Mouse (Mus musculus): ENCODE data around the gene Zfp952. TPM values are rescaled to one million over a fixed set of nuclear protein-coding genes. Genes with fewer than 3 reads are reported as not detected.

Zfp952 gene
- total RNA-seq, 2 experiments from 2014 or later = 5.9 to 10.2 TPM

Other genes with a start within 250 kb of the Zfp952 start
- gene Zfp871, start 204.8 kb upstream of the Zfp952 start, total RNA-seq (2015) = 34.8 and 39.1 TPM in 2 replicates
- 22.2 and 24.4 TPM in 2 replicates for gene Zfp871, start 204.8 kb upstream of the Zfp952 start, total RNA-seq (2017)
- gene Zfp811, start 183.2 kb upstream of the Zfp952 start, total RNA-seq (2015) = not detected in 2 replicates
- not detected in 2 replicates for gene Zfp811, start 183.2 kb upstream of the Zfp952 start, total RNA-seq (2017)
- gene Zfp799, start 162.9 kb upstream of the Zfp952 start, total RNA-seq (2015) = 4.9 and 7.9 TPM in 2 replicates
- 3.5 and 8.3 TPM in 2 replicates for gene Zfp799, start 162.9 kb upstream of the Zfp952 start, total RNA-seq (2017)
- gene Zfp870, start 101.5 kb upstream of the Zfp952 start, total RNA-seq (2015) = 3.6 and 4.1 TPM in 2 replicates
- 2.0 and 2.8 TPM in 2 replicates for gene Zfp870, start 101.5 kb upstream of the Zfp952 start, total RNA-seq (2017)
- not detected in 2 replicates for gene Cyp4f14, start 75.8 kb upstream of the Zfp952 start, total RNA-seq (2015)
- gene Cyp4f14, start 75.8 kb upstream of the Zfp952 start, total RNA-seq (2017) = not detected in 2 replicates
- 8.9 and 11.2 TPM in 2 replicates for gene Cyp4f13, start 45.7 kb upstream of the Zfp952 start, total RNA-seq (2015)
- 2.3 and 5.0 TPM in 2 replicates for gene Cyp4f13, start 45.7 kb upstream of the Zfp952 start, total RNA-seq (2017)
- 19.2 and 23.1 TPM in 2 replicates for gene Zfp472, start 27.3 kb upstream of the Zfp952 start, total RNA-seq (2015)
- gene Zfp472, start 27.3 kb upstream of the Zfp952 start, total RNA-seq (2017) = 19.1 and 20.9 TPM in 2 replicates
- 5.7 and 9.8 TPM in 2 replicates for gene Zfp763, start 40.3 kb downstream of the Zfp952 start, total RNA-seq (2015)
- 5.6 and 8.1 TPM in 2 replicates for gene Zfp763, start 40.3 kb downstream of the Zfp952 start, total RNA-seq (2017)
- gene 4921501E09Rik, start 74.9 kb downstream of the Zfp952 start, total RNA-seq (2015) = not detected in 2 replicates
- not detected in 2 replicates for gene 4921501E09Rik, start 74.9 kb downstream of the Zfp952 start, total RNA-seq (2017)
- gene Zfp563, start 96.2 kb downstream of the Zfp952 start, total RNA-seq (2015) = 5.3 and 8.2 TPM in 2 replicates
- gene Zfp563, start 96.2 kb downstream of the Zfp952 start, total RNA-seq (2017) = 3.4 and 5.5 TPM in 2 replicates
- not detected in 2 replicates for gene Morc2b, start 146.6 kb downstream of the Zfp952 start, total RNA-seq (2015)
- gene Morc2b, start 146.6 kb downstream of the Zfp952 start, total RNA-seq (2017) = not detected in 2 replicates
- gene Olfr55, start 175.3 kb downstream of the Zfp952 start, total RNA-seq (2015) = not detected in 2 replicates
- gene Olfr55, start 175.3 kb downstream of the Zfp952 start, total RNA-seq (2017) = not detected in 2 replicates
- not detected in 2 replicates for gene Olfr239, start 198.2 kb downstream of the Zfp952 start, total RNA-seq (2015)
- not detected in 2 replicates for gene Olfr239, start 198.2 kb downstream of the Zfp952 start, total RNA-seq (2017)
- not detected in 2 replicates for gene Olfr1564, start 228.6 kb downstream of the Zfp952 start, total RNA-seq (2015)
- gene Olfr1564, start 228.6 kb downstream of the Zfp952 start, total RNA-seq (2017) = not detected in 2 replicates

Data from megakaryocyte progenitor cell, adult 5-6 weeks (primary cell).